Mouse (Mus musculus) lung, postnatal 4 days (tissue): ENCODE data around the gene Ttll5.

Experiments
- DNase-seq, 2 experiments: peaks; one replicate each; pipeline ENCODE4 v3.0.0; 2021

Gene Ttll5

GRCm38 (mm10) chr12:86071432-86071831 lies 247.0 kb downstream of the Ttll5 start:
- no peak for DNase-seq

DNA sequence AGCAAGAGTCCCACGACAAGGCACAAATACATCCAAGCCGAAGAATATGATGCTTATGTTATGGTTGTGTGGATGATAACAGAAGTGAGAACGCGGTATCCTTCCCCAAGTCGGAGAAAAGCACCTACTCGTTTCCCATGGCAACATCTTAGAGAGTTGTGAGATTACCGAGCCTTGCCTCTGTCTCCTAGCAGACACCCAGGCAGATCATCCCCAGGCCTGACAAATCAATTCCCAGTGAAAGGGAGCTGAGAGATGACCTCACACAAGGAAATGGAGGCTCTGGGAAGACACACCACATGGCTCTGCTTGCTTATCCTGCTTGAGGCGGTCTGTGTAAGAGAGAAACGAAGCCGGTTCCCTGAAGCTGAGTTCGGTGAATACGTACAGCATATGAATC lies 250.2 kb downstream of the Ttll5 start:
- DNase-seq: no peak

GRCm38 (mm10) chr12:86075358-86075757 lies 250.9 kb downstream of the Ttll5 start:
- DNase-seq: peak in 1 of 2 experiments; percentile 19

GRCm38 (mm10) chr12:86076321-86076901 lies 252.0 kb downstream of the Ttll5 start:
- peak; percentile 51 to 57 for DNase-seq

GRCm38 (mm10) chr12:86077322-86077721 lies 252.9 kb downstream of the Ttll5 start:
- DNase-seq: peak in 1 of 2 experiments; percentile 27

GRCm38 (mm10) chr12:86077736-86078135 lies 253.3 kb downstream of the Ttll5 start:
- peak in 1 of 2 experiments; percentile 36 for DNase-seq

- DNase-seq: no peak
Observed at GRCm38 (mm10) chr12:86078176-86078552, 253.7 kb downstream of the Ttll5 start.

- peak; percentile 62 to 63 for DNase-seq
Observed at GRCm38 (mm10) chr12:86078553-86079201, 254.2 kb downstream of the Ttll5 start, which contains the start of gene Tgfb3. Tgfb3 (minus strand) TSS chr12:86079041.

DNA sequence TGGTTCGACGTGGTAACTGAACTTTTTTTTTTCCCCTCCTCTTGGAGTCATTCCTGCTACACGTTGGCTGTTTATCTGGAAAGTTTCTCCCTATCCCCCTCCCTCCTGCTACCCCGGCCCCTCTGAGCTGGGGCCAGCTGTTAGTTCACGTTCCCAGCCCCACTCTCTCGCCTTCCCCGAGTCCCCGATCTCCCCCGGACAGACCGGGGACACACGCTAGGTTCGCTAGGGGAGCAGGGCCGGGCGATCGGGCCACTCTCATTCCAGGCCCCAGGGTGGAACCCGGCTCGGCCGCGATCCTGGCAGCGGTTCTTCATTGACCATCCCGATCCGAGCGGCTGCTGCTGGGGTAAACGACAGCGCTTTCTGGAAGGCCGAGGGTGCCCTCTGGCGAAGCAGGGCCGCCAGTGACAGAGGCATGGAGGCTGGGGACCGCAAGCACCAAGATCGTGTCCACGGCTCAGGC lies 254.8 kb downstream of the Ttll5 start:
- DNase-seq: peak; percentile 94 to 95

DNA sequence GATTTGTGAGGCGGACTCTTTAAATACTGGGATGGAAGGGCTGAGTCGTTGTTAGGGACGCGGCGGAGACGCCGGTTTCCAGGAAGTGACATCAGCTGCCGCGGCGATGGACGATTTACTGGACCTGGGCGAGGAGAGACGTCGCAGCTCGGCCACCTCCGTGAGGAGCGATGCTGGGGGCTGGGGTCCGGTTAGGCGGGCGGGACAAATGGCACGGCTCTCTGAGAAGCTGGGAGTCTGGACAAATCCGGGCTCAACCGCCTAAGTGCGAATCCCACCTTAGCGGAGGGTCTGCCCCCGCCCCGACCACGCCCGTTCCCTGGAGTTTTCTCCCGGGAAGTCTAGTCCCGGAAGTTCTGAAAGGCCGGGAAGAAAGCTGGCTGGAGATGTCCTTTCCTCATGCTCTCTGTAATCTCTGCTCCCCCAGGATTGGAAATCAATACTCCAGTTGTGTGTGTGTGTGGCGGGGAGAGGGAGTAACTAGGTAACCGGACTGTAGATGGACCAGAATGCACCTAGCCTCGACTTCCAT lies 258.1 kb downstream of the Ttll5 start, which contains the start of gene Ift43:
Gene Ift43 (plus strand): TSS at position 61 of the 532 bp plus-strand sequence.
- peak; percentile 87 to 89 for DNase-seq

- no peak for DNase-seq
Observed at GRCm38 (mm10) chr12:86085873-86086272, 261.4 kb downstream of the Ttll5 start.

GRCm38 (mm10) chr12:86086550-86086949 lies 262.1 kb downstream of the Ttll5 start:
- no peak for DNase-seq

GRCm38 (mm10) chr12:86088042-86088441 lies 263.6 kb downstream of the Ttll5 start:
- DNase-seq: peak; percentile 37 to 56

GRCm38 (mm10) chr12:86090764-86091163 lies 266.3 kb downstream of the Ttll5 start:
- DNase-seq: no peak

GRCm38 (mm10) chr12:86091601-86092132 lies 267.2 kb downstream of the Ttll5 start:
- DNase-seq: peak; percentile 72 to 87

DNA sequence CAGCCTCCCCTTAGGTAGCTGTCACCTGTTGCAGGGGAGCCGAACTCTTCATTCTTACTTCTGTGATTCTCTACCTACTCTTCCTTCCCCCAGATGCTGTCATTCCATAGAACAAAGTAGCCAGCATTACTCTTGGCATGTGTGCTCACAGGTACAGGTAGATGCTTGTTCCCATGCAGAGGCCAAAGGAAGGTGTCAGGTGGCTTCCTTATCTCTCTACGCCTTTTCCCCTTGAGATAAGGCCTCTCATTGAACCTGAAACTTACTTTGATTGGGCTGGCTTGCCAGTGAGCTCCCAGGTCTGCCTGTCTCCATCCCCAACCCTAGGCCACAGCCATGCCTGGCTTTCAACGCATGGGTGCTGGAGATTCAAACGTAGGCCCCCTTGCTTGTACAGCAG lies 269.6 kb downstream of the Ttll5 start:
- no peak for DNase-seq

- DNase-seq: no peak
Observed at GRCm38 (mm10) chr12:86095806-86096205, 271.3 kb downstream of the Ttll5 start.

- DNase-seq: no peak
Observed at GRCm38 (mm10) chr12:86097781-86098180, 273.3 kb downstream of the Ttll5 start.

GRCm38 (mm10) chr12:86100711-86101110 lies 276.3 kb downstream of the Ttll5 start:
- no peak for DNase-seq

GRCm38 (mm10) chr12:86102686-86103085 lies 278.2 kb downstream of the Ttll5 start:
- DNase-seq: no peak

DNA sequence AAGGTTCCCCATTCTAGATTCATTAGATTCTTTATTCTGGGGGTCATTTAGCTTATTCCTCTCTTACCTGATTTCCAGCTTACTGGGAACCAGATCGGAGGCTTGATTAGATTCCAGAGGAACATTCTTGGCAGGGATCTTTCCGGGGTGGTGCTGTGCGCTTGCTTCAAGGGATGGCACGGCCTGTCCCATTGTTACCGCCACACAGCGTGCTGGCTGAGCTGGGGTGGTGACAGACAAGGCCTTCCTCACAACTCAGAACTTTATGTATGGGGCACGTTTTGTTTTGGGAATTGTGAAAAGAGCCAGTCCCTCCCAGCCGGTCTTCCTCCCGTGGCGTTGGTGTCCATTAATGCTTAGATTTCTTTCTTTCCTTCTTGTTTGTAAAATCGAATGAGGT lies 278.9 kb downstream of the Ttll5 start:
- DNase-seq: peak in 1 of 2 experiments; percentile 47

GRCm38 (mm10) chr12:86103852-86104251 lies 279.4 kb downstream of the Ttll5 start:
- no peak for DNase-seq

DNA sequence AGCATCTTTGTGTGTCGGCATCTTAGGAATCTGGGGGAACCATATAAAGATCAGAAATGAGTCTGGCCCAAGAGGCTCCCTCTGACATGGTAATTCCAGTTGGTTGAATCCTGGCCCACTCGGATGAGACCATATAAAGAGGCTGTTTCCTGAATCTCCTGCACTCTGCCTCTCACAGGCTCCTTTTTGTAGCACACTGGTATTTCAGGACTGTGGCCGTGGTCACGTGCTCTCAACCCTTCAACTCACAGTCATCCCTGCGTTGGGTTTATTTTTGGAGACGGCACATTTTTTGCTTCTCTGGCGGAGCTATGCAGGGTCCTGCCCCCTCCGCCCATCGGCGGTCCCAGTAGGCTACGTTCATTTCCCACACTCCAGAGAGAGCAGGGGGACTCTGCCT lies 279.8 kb downstream of the Ttll5 start:
- peak; percentile 47 to 73 for DNase-seq

DNA sequence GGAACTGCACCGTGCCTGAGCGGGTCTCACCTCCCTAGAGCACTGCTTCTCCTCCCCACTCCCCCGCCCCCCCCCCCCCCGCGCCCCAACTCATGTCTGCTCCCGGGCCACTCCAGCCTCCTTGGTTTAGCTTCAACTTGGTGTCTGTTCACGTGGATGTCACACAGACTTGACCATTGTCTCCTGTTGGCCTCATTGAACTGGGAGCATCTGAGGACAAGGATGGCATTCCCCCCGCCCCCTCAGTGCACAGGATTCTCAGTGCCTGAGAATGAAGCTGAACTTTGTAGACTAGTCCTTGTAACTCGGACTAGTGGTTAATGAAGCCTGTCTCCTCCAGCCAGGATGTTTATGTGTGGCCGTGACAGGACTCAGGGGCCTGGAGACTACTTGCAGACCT lies 281.1 kb downstream of the Ttll5 start:
- DNase-seq: no peak
